Mouse (Mus musculus): ENCODE measurements around the gene Trpm8.

Gene Trpm8

DNA sequence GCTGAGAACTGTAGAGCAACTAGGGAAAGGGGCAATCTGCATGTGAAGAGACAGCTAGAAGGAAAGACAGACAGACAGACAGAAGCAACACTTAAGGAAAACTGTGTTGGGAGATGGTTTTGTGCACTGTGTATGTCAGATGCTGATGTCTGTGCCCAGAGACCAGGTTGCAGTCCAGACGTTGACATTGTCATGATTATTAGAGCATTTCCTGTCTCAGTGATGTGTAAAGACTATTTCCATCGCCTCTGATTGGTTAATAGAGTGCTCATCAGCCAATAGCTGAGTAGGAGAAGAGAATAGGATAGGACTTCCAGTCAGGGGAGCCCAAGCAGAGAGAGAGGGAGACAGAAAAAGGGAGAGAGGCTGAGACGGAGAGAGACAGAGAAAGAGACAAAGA, 155.1 kb downstream of the Trpm8 start:
- in situ Hi-C loops (cut with MboI) = loop anchor here (25.0 kb wide), 1 partner anchor 280 kb away; the partner anchor contains the start of gene Arl4c

DNA sequence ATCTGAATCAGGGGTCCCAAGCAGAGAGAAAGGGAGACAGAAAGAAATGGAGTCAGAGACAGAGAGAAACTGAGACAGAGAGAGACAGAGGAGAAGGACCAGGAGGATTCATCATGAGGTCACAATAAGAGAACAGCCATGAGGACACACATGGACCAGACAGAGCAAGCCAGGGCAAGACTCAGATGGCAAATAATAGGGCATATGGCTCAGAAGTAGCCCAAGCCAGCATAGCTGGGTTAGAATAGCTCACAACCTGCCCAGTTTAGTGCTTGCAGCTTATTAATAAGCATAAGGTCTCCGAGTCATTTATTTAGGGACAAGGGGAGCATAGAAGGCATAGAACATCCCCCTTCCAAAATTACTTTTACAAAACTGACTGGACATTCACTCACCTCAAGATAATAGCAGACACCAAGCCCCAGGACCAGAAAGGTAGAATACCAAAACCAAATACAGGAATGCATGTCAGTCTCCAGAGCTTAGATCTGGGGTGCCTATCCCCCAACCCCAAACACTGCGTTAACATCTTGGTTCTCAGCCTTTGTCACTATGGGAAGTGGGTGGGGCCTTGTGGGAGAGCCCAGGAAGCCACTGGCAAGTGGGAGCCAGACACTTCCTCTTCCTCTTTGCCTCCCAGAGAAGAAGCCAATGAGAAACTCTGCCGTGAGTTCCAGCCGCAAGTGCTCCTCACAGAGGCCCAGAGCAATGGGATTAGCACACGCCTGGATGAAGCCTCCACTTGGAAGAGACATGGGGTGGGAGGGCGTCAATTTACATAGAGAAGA, 155.8 kb downstream of the Trpm8 start:
- in situ Hi-C loops (cut with MboI) = loop anchor here (25.0 kb wide), 1 partner anchor 279 kb away; the partner anchor contains the start of gene Arl4c

DNA sequence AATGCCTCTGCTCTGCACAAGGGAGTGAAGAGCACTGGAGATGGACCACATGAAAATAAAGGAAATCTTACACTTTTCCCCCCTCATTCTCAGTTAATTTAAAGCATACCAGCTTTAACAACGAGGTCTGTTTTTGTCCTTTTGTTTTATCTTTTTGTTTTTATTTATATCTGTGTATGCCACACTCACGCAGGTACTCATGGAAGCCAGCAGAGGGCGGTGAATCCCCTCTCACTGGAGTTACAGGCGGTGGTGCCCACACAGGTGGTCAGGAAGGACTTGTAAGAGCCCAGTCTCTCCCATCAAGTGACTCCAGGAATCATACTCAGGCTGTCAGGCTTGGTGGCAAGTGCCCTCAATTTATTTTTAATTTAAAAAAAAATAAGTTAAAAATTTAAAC, 156.6 kb downstream of the Trpm8 start:
- in situ Hi-C loops (cut with MboI) = loop anchor here (25.0 kb wide), 1 partner anchor 278 kb away; the partner anchor contains the start of gene Arl4c

- in situ Hi-C loops (cut with MboI) = loop anchor here (25.0 kb wide), 1 partner anchor 275 kb away; the partner anchor contains the start of gene Arl4c
Measured at GRCm38 (mm10) chr1:88437206-88438126, 160.0 kb downstream of the Trpm8 start.
